ENCODE assay signal across 20 mouse cellular contexts in the genomic region with DNA sequence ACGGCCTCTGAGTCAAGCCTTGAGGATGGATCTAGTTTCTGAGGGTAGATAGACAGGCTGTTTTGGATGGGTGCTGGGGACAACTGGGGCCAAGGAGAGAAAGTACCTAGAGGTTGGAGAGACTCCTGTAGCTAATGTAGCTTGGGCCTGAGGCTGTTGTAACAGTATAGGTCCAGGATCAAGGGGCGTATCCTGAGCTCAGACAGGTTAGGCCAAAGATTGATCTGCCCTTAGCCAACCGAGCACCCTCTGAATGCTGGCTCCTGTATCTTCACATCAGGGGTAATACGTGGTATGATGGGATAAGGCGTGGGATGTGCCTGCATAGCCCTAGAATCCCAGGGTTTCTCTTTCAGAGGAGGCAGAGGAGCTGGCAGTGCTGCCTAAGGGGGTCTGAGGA. TPM values are rescaled to one million over a fixed set of nuclear protein-coding genes. Genes with fewer than 3 reads are reported as not detected.
DNase-seq lines count a peak whose midpoint lies in the region; ATAC-seq lines count a peak whose summit lies in the region.
"Had no signal": no experiment of that assay in that cellular context is flagged by ENCODE, and none has a peak within 500 bp of the region (broad histone marks: within the 10 kb centered on the region; RNA-seq: fewer than 3 reads in every experiment).

No protein-coding gene starts in this region.

- H3K27ac ChIP-seq in kidney, embryonic 15.5 days, result peak overlapping the region; percentile 42; the same call in 1 of the 2 replicates
- H3K27ac ChIP-seq in midbrain, embryonic 10.5 days (replicated peaks), result peak overlapping the region; percentile 33
- no peak overlapping the region for H3K27ac ChIP-seq in midbrain, embryonic 11.5 days (ENCODE audit: low read depth, low read length)
- H3K27ac ChIP-seq in intestine, embryonic 16.5 days (ENCODE audit: low read length), result peak overlapping the region; percentile 84; the same call in 1 of the 2 replicates
- H3K27ac ChIP-seq: embryonic facial prominence, embryonic 15.5 days; forebrain, embryonic 10.5 days; hindbrain, embryonic 13.5 days had no signal

- DNase-seq in kidney, postnatal 14 days, result no peak
- no peak for DNase-seq in midbrain, embryonic 10.5 days (ENCODE audit: low spot score)
- no peak for DNase-seq in midbrain, embryonic 11.5 days (ENCODE audit: low spot score, missing footprints)
- no peak for DNase-seq in thymus, postnatal 36 days
- DNase-seq: adrenal gland, adult 2 months; adrenal gland, postnatal 36 days; cerebellum, adult 2 months; cerebellum, postnatal 10 days; gastrocnemius, postnatal 36 days; heart, adult 11 months; heart, postnatal 14 days had no signal

- H3K4me1 ChIP-seq in kidney, embryonic 15.5 days, result peaks cover 72% of the 10 kb centered on the region
- peaks cover 29% of the 10 kb centered on the region for H3K4me1 ChIP-seq in midbrain, embryonic 10.5 days
- H3K4me1 ChIP-seq in midbrain, embryonic 11.5 days (ENCODE audit: control insufficient read depth, insufficient read depth, low read length), result peaks cover 5% of the 10 kb centered on the region
- peaks cover 49% of the 10 kb centered on the region for H3K4me1 ChIP-seq in intestine, embryonic 16.5 days (ENCODE audit: control insufficient read depth, insufficient read depth, low read length)

- no peak overlapping the region for H3K9ac ChIP-seq in kidney, embryonic 15.5 days
- no peak overlapping the region for H3K9ac ChIP-seq in midbrain, embryonic 11.5 days (ENCODE audit: low read length)
- peak overlapping the region; percentile 31; the same call in 1 of the 2 replicates for H3K9ac ChIP-seq in intestine, embryonic 16.5 days (ENCODE audit: low read depth, low read length)
- H3K9ac ChIP-seq: embryonic facial prominence, embryonic 15.5 days; heart, embryonic 15.5 days; hindbrain, embryonic 13.5 days had no signal

- no peak overlapping the region for H3K4me3 ChIP-seq in kidney, embryonic 15.5 days (replicated peaks)
- no peak overlapping the region for H3K4me3 ChIP-seq in midbrain, embryonic 10.5 days
- no peak overlapping the region for H3K4me3 ChIP-seq in midbrain, embryonic 11.5 days (ENCODE audit: low read depth, low read length)
- H3K4me3 ChIP-seq in intestine, embryonic 16.5 days (ENCODE audit: low read length), result no peak overlapping the region
- H3K4me3 ChIP-seq: embryonic facial prominence, embryonic 15.5 days; erythroblast, embryonic 14.5 days; forebrain, embryonic 10.5 days; heart, embryonic 10.5 days; heart, embryonic 15.5 days; hindbrain, embryonic 13.5 days had no signal

- ATAC-seq in kidney, embryonic 15.5 days (replicated peaks; ENCODE audit: low FRiP score), result no peak
- no peak for ATAC-seq in midbrain, embryonic 11.5 days (ENCODE audit: low FRiP score)
- no peak for ATAC-seq in intestine, embryonic 16.5 days
- ATAC-seq: forebrain, embryonic 14.5 days had no signal

- WGBS in kidney, embryonic 15.5 days, result 82% methylated on average over 5 of the region's 5 CpGs
- 91% methylated on average over 5 of the region's 5 CpGs for WGBS in midbrain, embryonic 10.5 days
- 92% methylated on average over 5 of the region's 5 CpGs for WGBS in midbrain, embryonic 11.5 days
- 94% methylated on average over 5 of the region's 5 CpGs for WGBS in intestine, embryonic 16.5 days

- H3K27me3 ChIP-seq in kidney, embryonic 15.5 days, result no peaks in the 10 kb centered on the region
- no peaks in the 10 kb centered on the region for H3K27me3 ChIP-seq in midbrain, embryonic 10.5 days (ENCODE audit: low read depth, poor library complexity, severe bottlenecking)
- no peaks in the 10 kb centered on the region for H3K27me3 ChIP-seq in midbrain, embryonic 11.5 days (ENCODE audit: control insufficient read depth, insufficient read depth, low read length)
- no peaks in the 10 kb centered on the region for H3K27me3 ChIP-seq in intestine, embryonic 16.5 days (replicated peaks; ENCODE audit: control insufficient read depth, insufficient read depth, low read length)
- H3K27me3 ChIP-seq: embryonic facial prominence, embryonic 15.5 days; heart, embryonic 15.5 days; hindbrain, embryonic 13.5 days had no signal

- peaks cover 5% of the 10 kb centered on the region; the same call in 1 of the 2 replicates for H3K36me3 ChIP-seq in kidney, embryonic 15.5 days
- H3K36me3 ChIP-seq in midbrain, embryonic 10.5 days, result no peaks in the 10 kb centered on the region
- H3K36me3 ChIP-seq in midbrain, embryonic 11.5 days (ENCODE audit: control insufficient read depth, insufficient read depth, low read length), result no peaks in the 10 kb centered on the region
- H3K36me3 ChIP-seq in intestine, embryonic 16.5 days (ENCODE audit: control insufficient read depth, insufficient read depth, low read length), result peaks cover 5% of the 10 kb centered on the region; the same call in 1 of the 2 replicates
- H3K36me3 ChIP-seq: forebrain, embryonic 10.5 days; heart, embryonic 10.5 days; heart, embryonic 15.5 days; hindbrain, embryonic 13.5 days had no signal

- no peak overlapping the region for H3K4me2 ChIP-seq in kidney, embryonic 15.5 days
- no peak overlapping the region for H3K4me2 ChIP-seq in midbrain, embryonic 11.5 days
- H3K4me2 ChIP-seq in intestine, embryonic 16.5 days (ENCODE audit: low read depth, low read length), result no peak overlapping the region
- H3K4me2 ChIP-seq: embryonic facial prominence, embryonic 15.5 days; heart, embryonic 15.5 days; hindbrain, embryonic 13.5 days had no signal

- no peaks in the 10 kb centered on the region for H3K9me3 ChIP-seq in kidney, embryonic 15.5 days (replicated peaks)
- H3K9me3 ChIP-seq in midbrain, embryonic 10.5 days (replicated peaks), result no peaks in the 10 kb centered on the region
- no peaks in the 10 kb centered on the region for H3K9me3 ChIP-seq in midbrain, embryonic 11.5 days (ENCODE audit: control insufficient read depth, low read length)
- no peaks in the 10 kb centered on the region for H3K9me3 ChIP-seq in intestine, embryonic 16.5 days (ENCODE audit: control insufficient read depth, low read length)
- H3K9me3 ChIP-seq: embryonic facial prominence, embryonic 15.5 days; forebrain, embryonic 10.5 days; heart, embryonic 10.5 days; heart, embryonic 15.5 days; hindbrain, embryonic 13.5 days had no signal

RNA-seq across cellular contexts. Expression of gene Col27a1, which starts 21.0 kb away (rescaled TPM):
- 7.3 and 9.4 TPM in 2 replicates for polyA plus RNA-seq in kidney, embryonic 15.5 days (2015; fragmentation: Nextera tagmentation; extraction: Ambion mirVana)
- 2.9 and 3.3 TPM in 2 replicates for polyA plus RNA-seq in midbrain, embryonic 10.5 days (2016; fragmentation: Nextera tagmentation; extraction: Ambion mirVana)
- polyA plus RNA-seq in midbrain, embryonic 11.5 days (2014; fragmentation: Nextera tagmentation; extraction: Ambion mirVana), result 1.9 and 2.3 TPM in 2 replicates
- polyA plus RNA-seq in intestine, embryonic 16.5 days (2015; fragmentation: Nextera tagmentation; extraction: Ambion mirVana), result 8.1 and 9.6 TPM in 2 replicates
